Mouse (Mus musculus) E14TG2a.4 (cell line): ENCODE results near the gene Dstyk.
A peak's percentile ranks its signal among the peaks of the same experiment; 100 is the strongest.

ENCODE experiments used
- H3K27me3 ChIP-seq: 2 replicates; pipeline ENCODE4 v1.6.1; 2014; ENCODE audit warnings: low read length, control low read depth; ENCODE audit not compliant: insufficient read depth
- H3K36me3 ChIP-seq: 2 replicates; pipeline ENCODE4 v1.6.1; 2014; ENCODE audit warnings: low read length, control low read depth; ENCODE audit not compliant: insufficient read depth
- H3K4me1 ChIP-seq: replicated peaks from 2 replicates; pipeline ENCODE4 v1.6.1; 2014; ENCODE audit warnings: low read depth, low read length, control low read depth
- H3K4me3 ChIP-seq: replicated peaks from 2 replicates; pipeline ENCODE4 v1.5.1; 2014; ENCODE audit warnings: mild to moderate bottlenecking, low read length
- H3K9me3 ChIP-seq: 2 replicates; pipeline ENCODE4 v1.6.1; 2014; ENCODE audit warnings: low read length, control low read depth
- CTCF ChIP-seq: conservative IDR thresholded peaks from 2 replicates; pipeline ENCODE4 v1.5.1; 2014; ENCODE audit warnings: low read length
- NANOG ChIP-seq: IDR thresholded peaks from 2 replicates; pipeline ENCODE4 v1.6.1; 2014; ENCODE audit warnings: borderline replicate concordance, low read length, mixed read lengths
- POU5F1 ChIP-seq: IDR thresholded peaks from 2 replicates; pipeline ENCODE4 v1.6.1; 2014; ENCODE audit warnings: low read length, borderline replicate concordance

Dstyk gene

DNA sequence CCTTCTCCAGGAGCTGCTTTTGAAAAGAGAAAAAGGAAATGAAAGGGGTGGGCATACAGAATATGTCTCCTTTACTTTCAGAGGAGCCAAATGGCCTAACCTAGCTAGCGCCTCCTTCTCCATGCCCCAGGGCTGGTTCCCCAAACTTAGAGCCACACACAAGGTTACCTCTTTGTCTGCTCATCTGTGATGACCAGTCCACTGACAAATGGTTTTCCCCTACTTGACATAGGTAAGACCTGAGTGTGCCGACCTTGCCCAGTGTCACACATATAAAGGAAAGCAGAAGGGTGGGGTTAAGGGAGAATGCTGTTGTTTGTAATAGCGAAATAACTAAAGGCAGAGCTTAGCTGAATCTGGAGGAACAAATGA is 42.5 kb upstream of the Dstyk start:
- peaks cover 84% of the 10 kb centered on the region for H3K4me1 ChIP-seq
- no peaks in the 10 kb centered on the region for H3K36me3 ChIP-seq
- no peak overlapping the region for H3K4me3 ChIP-seq
- peaks cover 17% of the 10 kb centered on the region for H3K27me3 ChIP-seq
- H3K9me3 ChIP-seq = no peaks in the 10 kb centered on the region
- TF ChIP-seq POU5F1 = no peak
- no peak for TF ChIP-seq CTCF

- no peaks in the 10 kb centered on the region for H3K9me3 ChIP-seq
- H3K4me1 ChIP-seq = peaks cover 88% of the 10 kb centered on the region
- H3K36me3 ChIP-seq = no peaks in the 10 kb centered on the region
- H3K27me3 ChIP-seq = peaks cover 21% of the 10 kb centered on the region
- H3K4me3 ChIP-seq = no peak overlapping the region
- TF ChIP-seq POU5F1 = no peak
- no peak for TF ChIP-seq NANOG
- TF ChIP-seq CTCF = no peak
Observed at GRCm38 (mm10) chr1:132375256-132375655, 42.1 kb upstream of the Dstyk start.

GRCm38 (mm10) chr1:132376211-132377054 is 40.9 kb upstream of the Dstyk start:
- Histone ChIP-seq H3K27me3 (peaks cover 32% of the 10 kb centered on the region), H3K4me1 (peaks cover 85% of the 10 kb centered on the region), H3K9me3 (no peaks in the 10 kb centered on the region), H3K4me3 (no peak overlapping the region), H3K36me3 (no peaks in the 10 kb centered on the region)
- TF ChIP-seq NANOG = no peak
- no peak for TF ChIP-seq POU5F1
- no peak for TF ChIP-seq CTCF

GRCm38 (mm10) chr1:132377055-132377365 is 40.3 kb upstream of the Dstyk start:
- no peak for TF ChIP-seq NANOG
- no peak for TF ChIP-seq CTCF
- no peak for TF ChIP-seq POU5F1
- peaks cover 37% of the 10 kb centered on the region for H3K27me3 ChIP-seq
- H3K4me3 ChIP-seq = no peak overlapping the region
- H3K4me1 ChIP-seq = peaks cover 84% of the 10 kb centered on the region
- H3K9me3 ChIP-seq = no peaks in the 10 kb centered on the region
- no peaks in the 10 kb centered on the region for H3K36me3 ChIP-seq

- Histone ChIP-seq H3K36me3 (no peaks in the 10 kb centered on the region), H3K4me1 (peaks cover 77% of the 10 kb centered on the region), H3K27me3 (peaks cover 44% of the 10 kb centered on the region), H3K4me3 (no peak overlapping the region), H3K9me3 (no peaks in the 10 kb centered on the region)
- no peak for TF ChIP-seq CTCF
- TF ChIP-seq POU5F1 = no peak
Observed at GRCm38 (mm10) chr1:132377811-132378210, 39.5 kb upstream of the Dstyk start.

- no peak for TF ChIP-seq POU5F1
- no peak for TF ChIP-seq NANOG
- TF ChIP-seq CTCF = no peak
- H3K36me3 ChIP-seq = no peaks in the 10 kb centered on the region
Observed at GRCm38 (mm10) chr1:132380550-132381100, 36.7 kb upstream of the Dstyk start.

GRCm38 (mm10) chr1:132381929-132382328 is 35.4 kb upstream of the Dstyk start:
- TF ChIP-seq CTCF = no peak
- no peak for TF ChIP-seq POU5F1
- TF ChIP-seq NANOG = no peak
- Histone ChIP-seq H3K36me3 (no peaks in the 10 kb centered on the region), H3K4me3 (no peak overlapping the region), H3K4me1 (peaks cover 58% of the 10 kb centered on the region), H3K9me3 (no peaks in the 10 kb centered on the region), H3K27me3 (peaks cover 46% of the 10 kb centered on the region)

More at GRCm38 (mm10) chr1:132380550-132381100, 36.7 kb upstream of the Dstyk start:
- Histone ChIP-seq H3K4me1 (peaks cover 67% of the 10 kb centered on the region), H3K27me3 (peaks cover 45% of the 10 kb centered on the region), H3K4me3 (peak overlapping the region; percentile 68), H3K9me3 (no peaks in the 10 kb centered on the region)

DNA sequence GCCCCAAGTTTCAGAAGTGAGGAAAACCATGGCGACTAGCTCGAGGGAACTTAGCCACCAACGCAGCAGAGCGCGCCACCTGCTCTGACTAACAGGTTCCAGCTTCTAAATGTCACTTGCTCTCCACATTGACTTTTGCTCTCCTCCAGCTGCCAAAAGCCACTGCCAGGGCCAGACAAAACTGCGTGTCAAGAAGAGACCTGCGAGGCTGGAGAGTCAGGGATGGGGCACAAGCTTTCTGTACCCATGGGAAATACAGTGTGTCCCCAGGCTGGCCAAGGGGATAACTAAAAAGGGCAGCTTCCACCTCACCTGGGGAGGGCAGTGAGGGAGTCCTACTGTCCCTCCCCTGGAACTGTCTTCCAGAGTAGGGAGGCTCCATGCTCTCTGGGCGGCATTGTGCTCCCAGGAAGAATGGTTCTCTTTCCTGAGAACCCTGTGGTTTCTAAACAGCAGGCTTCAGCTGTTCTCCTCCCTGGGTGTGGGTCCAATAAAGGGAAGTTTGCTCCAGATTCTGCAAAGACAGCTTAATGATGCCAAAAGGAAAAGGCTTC is 33.3 kb upstream of the Dstyk start:
- no peaks in the 10 kb centered on the region for H3K9me3 ChIP-seq
- H3K36me3 ChIP-seq = peaks cover 3% of the 10 kb centered on the region; the same call in 1 of the 2 replicates
- no peak overlapping the region for H3K4me3 ChIP-seq
- peaks cover 50% of the 10 kb centered on the region for H3K4me1 ChIP-seq
- TF ChIP-seq CTCF (no peak), POU5F1 (no peak), NANOG (no peak)
- H3K27me3 ChIP-seq = peaks cover 39% of the 10 kb centered on the region
